Mouse (Mus musculus) hindbrain, embryonic 11.5 days (tissue): ENCODE data around the gene Clstn3. TPM values are rescaled to one million over a fixed set of nuclear protein-coding genes. Genes with fewer than 3 reads are reported as not detected.
"Not testable (repeated sequence)": the region's sequence is repeated elsewhere in the genome, so short reads cannot be mapped to it uniquely, and the experiment has no call there.

Experiments used
- ATAC-seq: fragments of 200-750 bp; cut with Nextera tagmentation; 2 replicates; pipeline ENCODE4 v1.8.0; 2017; ENCODE audit warnings: mild to moderate bottlenecking, moderate TSS enrichment, moderate library complexity; ENCODE audit not compliant: low FRiP score
- DNase-seq: peaks from one replicate; pipeline ENCODE4 v3.0.0-alpha.2; 2015; ENCODE audit warnings: low spot score
- H3K27ac ChIP-seq: fragments of 300-500 bp; sonication (generic); 2 replicates; pipeline ENCODE4 v1.5.1; 2014; ENCODE audit warnings: mild to moderate bottlenecking, low read depth, low read length
- H3K27me3 ChIP-seq: fragments of 300-500 bp; sonication (generic); 2 replicates; pipeline ENCODE4 v1.6.1; 2014; ENCODE audit warnings: mild to moderate bottlenecking, low read length, moderate library complexity, mixed read lengths; ENCODE audit not compliant: control insufficient read depth, insufficient read depth
- H3K36me3 ChIP-seq: fragments of 300-500 bp; sonication (generic); 2 replicates; pipeline ENCODE4 v1.6.1; 2014; ENCODE audit warnings: mild to moderate bottlenecking, low read length, moderate library complexity, mixed read lengths; ENCODE audit not compliant: control insufficient read depth, insufficient read depth
- H3K4me1 ChIP-seq: fragments of 300-500 bp; sonication (generic); replicated peaks from 2 replicates; pipeline ENCODE4 v1.6.1; 2014; ENCODE audit warnings: low read length, mixed read lengths; ENCODE audit not compliant: control insufficient read depth, insufficient read depth
- H3K4me2 ChIP-seq: fragments of 300-500 bp; sonication (generic); replicated peaks from 2 replicates; pipeline ENCODE4 v1.6.1; 2014; ENCODE audit warnings: mild to moderate bottlenecking, low read depth, low read length
- H3K4me3 ChIP-seq: fragments of 300-500 bp; sonication (generic); 2 replicates; pipeline ENCODE4 v1.5.1; 2014; ENCODE audit warnings: low read depth, low read length
- H3K9ac ChIP-seq: fragments of 300-500 bp; sonication (generic); 2 replicates; pipeline ENCODE4 v1.6.1; 2014; ENCODE audit warnings: low read depth, low read length
- H3K9me3 ChIP-seq: fragments of 300-500 bp; sonication (generic); 2 replicates; pipeline ENCODE4 v1.6.1; 2016; ENCODE audit warnings: low read length; ENCODE audit not compliant: control insufficient read depth
- WGBS: fragments of 180-500 bp; shearing (Covaris S2); extraction: QIAGEN DNeasy Blood & Tissue Kit; methylation state at CpG from one replicate; pipeline ENCODE4 v1.1.7; 2014; 5-methylcytosine and 5-hydroxymethylcytosine counted together
- polyA plus RNA-seq: library from polyadenylated mRNA; unstranded; fragments of >200 nt; fragmentation: Nextera tagmentation; extraction: Ambion mirVana; gene quantifications from 2 replicates; pipeline ENCODE4 v1.2.1, GENCODE M21; 2014

Gene Clstn3
- polyA plus RNA-seq, 1 experiment from 2014 or later = 10.2 TPM

DNA sequence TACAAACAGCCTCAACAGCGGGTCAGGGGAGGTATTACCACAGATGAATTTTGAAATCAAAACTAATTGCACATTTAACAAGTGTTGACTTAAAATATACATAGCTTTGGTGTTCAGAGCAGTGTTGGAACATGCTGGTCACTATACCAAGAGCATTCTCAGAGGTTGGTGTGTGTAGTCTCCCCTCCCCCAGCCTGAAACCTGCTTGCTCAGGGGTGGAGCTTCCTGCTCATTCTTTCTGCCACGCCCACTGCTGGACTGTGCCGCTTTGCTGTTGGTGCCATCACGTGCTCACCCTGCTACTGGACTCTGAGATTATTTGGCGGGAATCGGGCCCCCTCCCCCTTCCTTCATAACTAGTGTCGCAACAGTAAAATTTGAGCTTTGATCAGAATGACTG is 39.6 kb downstream of the Clstn3 start:
- not testable (repeated sequence) for H3K4me1 ChIP-seq, H3K27ac ChIP-seq, H3K4me2 ChIP-seq, DNase-seq, H3K9me3 ChIP-seq, H3K4me3 ChIP-seq, ATAC-seq, H3K27me3 ChIP-seq, H3K36me3 ChIP-seq, H3K9ac ChIP-seq
- WGBS = 69% methylated on average over 7 of the region's 7 CpGs

DNA sequence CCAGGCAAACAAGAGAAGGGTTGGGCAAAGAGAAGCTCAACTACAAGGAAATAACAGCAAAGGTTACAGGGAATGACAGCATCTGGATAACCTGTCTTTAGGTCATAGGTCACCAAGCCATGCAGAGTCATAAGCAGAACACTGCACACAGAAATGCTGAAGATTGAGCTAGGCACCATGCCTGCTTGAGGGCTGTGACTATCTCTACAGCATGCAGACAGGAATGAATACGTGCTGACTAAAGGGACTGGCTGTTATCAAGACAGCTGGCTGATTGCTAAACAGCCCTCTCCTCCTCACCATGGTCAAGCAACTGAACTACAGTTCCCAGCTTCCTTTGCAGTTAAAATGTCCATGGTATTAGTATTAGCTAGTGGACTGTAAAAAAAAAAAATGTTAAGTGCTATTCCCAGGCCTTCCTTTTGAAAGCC is 40.5 kb downstream of the Clstn3 start:
- Histone ChIP-seq H3K27me3 (no peaks in the 10 kb centered on the region), H3K4me1 (no peaks in the 10 kb centered on the region), H3K4me2 (no peak overlapping the region), H3K4me3 (no peak overlapping the region), H3K27ac (no peak overlapping the region), H3K9me3 (no peaks in the 10 kb centered on the region; the same call in 1 of the 2 replicates), H3K9ac (no peak overlapping the region), H3K36me3 (no peaks in the 10 kb centered on the region)
- ATAC-seq = no peak
- no peak for DNase-seq
- WGBS = 58% methylated on average over 1 of the region's 1 CpGs

DNA sequence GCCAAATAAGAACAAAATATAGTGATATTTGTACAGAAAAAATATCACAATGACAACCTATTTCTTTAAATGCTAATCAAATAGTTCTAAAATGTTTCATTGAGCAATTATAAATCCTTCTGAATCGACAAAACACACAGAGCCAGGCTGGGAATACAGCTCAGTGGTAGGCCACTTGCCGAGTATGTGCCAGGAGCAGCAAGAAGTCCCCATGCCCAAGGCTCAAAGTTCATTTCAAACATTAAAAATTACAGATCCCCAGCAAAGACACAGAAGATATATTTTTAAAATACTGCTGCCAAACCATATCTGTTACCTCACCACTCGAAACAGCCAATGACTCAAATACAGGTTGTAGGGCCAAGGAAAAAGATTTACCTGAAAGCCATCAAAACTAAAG is 45.9 kb downstream of the Clstn3 start:
- ATAC-seq (no peak), DNase-seq (no peak)
- Histone ChIP-seq H3K4me3 (no peak overlapping the region), H3K36me3 (no peaks in the 10 kb centered on the region), H3K4me1 (no peaks in the 10 kb centered on the region), H3K27ac (no peak overlapping the region), H3K9ac (no peak overlapping the region), H3K4me2 (no peak overlapping the region), H3K27me3 (no peaks in the 10 kb centered on the region), H3K9me3 (no peaks in the 10 kb centered on the region; the same call in 1 of the 2 replicates)
- WGBS = 87% methylated on average over 3 of the region's 3 CpGs

DNA sequence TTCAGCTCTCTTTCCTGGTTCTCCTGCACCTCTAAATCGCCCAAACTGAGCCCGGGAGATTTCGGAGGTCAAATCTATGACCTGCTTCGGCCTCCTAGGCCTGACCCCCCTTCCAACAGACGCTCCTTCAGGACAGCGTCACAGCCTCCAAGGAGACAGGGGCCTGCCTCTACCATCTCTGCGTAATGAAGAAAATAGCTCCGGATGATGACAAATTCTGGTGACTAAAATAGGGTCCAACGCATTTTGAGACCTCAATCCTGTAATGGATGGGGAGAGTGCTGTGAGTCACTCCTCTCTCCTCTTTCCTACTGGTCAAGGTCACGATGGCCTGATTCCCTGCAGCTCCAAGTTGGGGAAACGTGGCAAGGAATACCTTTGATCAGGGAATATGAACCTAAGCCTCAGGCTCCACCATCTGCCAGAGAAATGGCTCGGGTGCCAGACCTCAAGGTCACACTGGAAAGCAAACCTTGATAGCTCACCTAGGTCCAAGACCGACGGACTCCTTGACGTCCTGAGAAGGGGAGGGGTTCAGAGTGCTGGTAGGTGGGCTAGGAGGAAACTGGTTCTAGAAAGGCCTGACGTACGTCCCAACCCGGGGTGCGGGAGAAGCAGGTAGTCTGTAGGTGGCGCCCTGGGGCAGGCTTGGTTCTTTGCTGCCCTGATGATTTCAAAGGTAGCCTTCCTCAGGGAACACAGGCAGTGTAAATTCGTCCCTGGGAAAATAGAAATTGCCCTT is 49.1 kb downstream of the Clstn3 start:
- ATAC-seq (peak; percentile 66), DNase-seq (peak; percentile 73)
- Histone ChIP-seq H3K4me3 (peak overlapping the region; percentile 90), H3K4me1 (no peaks in the 10 kb centered on the region), H3K9me3 (no peaks in the 10 kb centered on the region), H3K9ac (peak overlapping the region; percentile 58), H3K4me2 (peak overlapping the region; percentile 68), H3K27ac (no peak overlapping the region), H3K36me3 (no peaks in the 10 kb centered on the region), H3K27me3 (no peaks in the 10 kb centered on the region)
- 5% methylated on average over 21 of the region's 21 CpGs for WGBS

DNA sequence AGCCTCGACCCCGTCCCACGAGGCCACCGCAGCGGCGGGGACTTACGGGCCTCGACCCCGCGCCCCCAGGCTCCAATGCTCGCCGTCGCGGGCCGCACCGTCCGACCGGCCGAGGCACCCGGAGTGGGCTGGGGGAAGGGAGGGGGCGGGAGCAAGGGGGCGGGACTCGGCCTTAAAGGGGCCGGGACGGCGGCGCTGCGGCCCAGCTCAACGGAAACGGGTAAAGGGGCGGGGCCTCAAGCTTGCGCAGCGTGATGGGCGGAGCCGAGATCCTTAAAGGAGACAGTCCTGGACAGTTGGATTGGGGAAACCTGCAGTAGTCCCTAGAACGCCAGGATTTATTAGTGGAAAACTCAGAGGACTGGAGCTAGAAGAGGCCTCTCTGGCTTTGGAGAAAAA is 49.7 kb downstream of the Clstn3 start, which contains the start of gene Pex5:
Gene Pex5, minus strand, starts transcription at position 141 of the 399 bp plus-strand sequence.
- no peaks in the 10 kb centered on the region for H3K27me3 ChIP-seq
- DNase-seq (peak; percentile 95), ATAC-seq (peak; percentile 95)
- peak within 1 kb of the TSS; percentile 62 for H3K27ac ChIP-seq
- peak within 1 kb of the TSS; percentile 83 for H3K9ac ChIP-seq
- no peaks in the 10 kb centered on the region for H3K9me3 ChIP-seq
- no peaks in the 10 kb centered on the region for H3K4me1 ChIP-seq
- H3K4me2 ChIP-seq = peak within 1 kb of the TSS; percentile 68
- WGBS = 0% methylated on average over 33 of the region's 36 CpGs
- peak within 1 kb of the TSS; percentile 90 for H3K4me3 ChIP-seq
- H3K36me3 ChIP-seq = no peaks in the 10 kb centered on the region

DNA sequence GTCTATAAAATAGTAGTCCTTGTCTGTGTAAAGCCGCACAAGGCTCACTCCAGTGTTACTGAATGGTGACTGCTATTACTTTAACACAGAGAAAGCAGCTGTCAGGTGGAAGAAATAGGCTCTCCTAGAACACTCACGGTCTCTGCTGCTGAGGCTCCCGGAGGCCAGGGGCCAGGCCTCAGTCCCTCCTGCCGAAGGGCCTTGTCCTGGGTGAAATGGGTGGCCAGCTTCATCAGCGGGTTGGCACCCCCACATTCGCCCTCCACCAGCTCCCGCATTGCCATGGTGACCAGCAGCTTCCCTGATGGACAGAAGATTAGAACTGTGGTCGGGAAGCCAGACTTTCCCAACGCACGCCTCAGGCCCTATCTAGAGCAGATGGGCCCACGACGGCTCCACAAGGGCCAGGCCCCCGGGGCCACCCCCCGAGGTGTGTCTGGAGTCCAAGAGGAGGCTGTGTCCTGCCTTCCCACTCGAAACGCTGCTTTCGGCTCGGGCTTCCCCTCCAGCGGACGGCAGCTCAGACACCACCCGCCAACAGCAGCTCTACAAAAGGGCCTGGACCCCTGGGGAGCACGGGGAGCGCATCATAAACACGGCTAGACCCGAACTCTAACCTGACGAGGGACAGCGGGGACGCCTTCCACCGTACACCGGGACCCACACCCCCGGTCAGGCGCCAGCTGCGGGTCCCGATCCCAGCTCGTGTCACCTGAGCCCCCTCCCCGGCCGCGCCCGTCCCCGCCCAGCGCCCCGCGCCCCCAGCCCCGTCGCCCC is 50.3 kb downstream of the Clstn3 start:
- Histone ChIP-seq H3K27ac (peak overlapping the region; percentile 62), H3K36me3 (no peaks in the 10 kb centered on the region), H3K4me1 (no peaks in the 10 kb centered on the region), H3K9ac (peak overlapping the region; percentile 83), H3K9me3 (no peaks in the 10 kb centered on the region), H3K27me3 (no peaks in the 10 kb centered on the region), H3K4me3 (peak overlapping the region; percentile 90), H3K4me2 (peak overlapping the region; percentile 68)
- peak; percentile 66 for ATAC-seq
- peak; percentile 63 for DNase-seq
- WGBS = 3% methylated on average over 33 of the region's 45 CpGs

DNA sequence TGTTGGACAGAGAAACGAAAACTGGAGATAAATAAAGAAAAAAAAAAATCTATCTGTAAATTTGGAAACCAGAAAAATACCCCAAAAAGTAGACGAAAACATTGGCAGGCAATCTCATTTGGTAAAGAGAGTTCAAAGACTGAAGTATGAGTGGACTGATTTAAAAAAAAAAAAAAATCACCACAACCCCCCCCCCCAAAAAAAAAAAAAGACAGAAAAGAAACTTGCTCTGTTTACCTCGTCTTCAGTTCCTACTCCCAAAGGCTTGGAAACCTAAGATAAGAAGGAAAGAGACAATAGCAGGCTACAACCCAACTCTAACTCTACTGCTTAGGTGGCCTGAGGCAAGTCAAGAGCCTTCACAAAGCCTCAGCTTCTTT is 50.8 kb downstream of the Clstn3 start:
- H3K4me1 ChIP-seq = no peaks in the 10 kb centered on the region
- 72% methylated on average over 3 of the region's 3 CpGs for WGBS
- no peak for DNase-seq
- no peaks in the 10 kb centered on the region for H3K27me3 ChIP-seq
- ATAC-seq = no peak
- no peaks in the 10 kb centered on the region for H3K36me3 ChIP-seq
- peak overlapping the region; percentile 90 for H3K4me3 ChIP-seq
- no peaks in the 10 kb centered on the region for H3K9me3 ChIP-seq
- peak overlapping the region; percentile 68 for H3K4me2 ChIP-seq
- peak overlapping the region; percentile 83 for H3K9ac ChIP-seq
- H3K27ac ChIP-seq = peak overlapping the region; percentile 62; the same call in 1 of the 2 replicates

DNA sequence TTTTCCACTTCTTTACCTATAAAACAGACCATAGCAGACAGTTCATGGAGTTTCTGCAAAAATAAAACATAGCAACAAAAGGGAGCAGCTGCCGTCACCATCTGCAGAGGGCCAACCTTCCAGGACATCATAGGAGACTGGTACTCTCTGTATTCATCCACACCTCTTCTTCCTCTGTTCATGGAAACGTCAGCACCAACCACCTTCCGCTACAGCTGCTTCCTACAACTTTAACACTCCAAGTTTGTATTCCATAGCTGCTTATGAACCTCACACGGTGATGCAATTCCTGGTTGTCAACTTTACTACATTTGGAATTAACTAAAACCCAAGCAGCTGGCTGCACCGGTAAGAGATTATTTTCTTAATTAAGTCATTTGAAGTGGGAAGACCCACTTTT is 56.2 kb downstream of the Clstn3 start:
- Histone ChIP-seq H3K4me2 (no peak overlapping the region), H3K4me3 (no peak overlapping the region), H3K9ac (no peak overlapping the region), H3K27me3 (no peaks in the 10 kb centered on the region), H3K27ac (no peak overlapping the region), H3K9me3 (no peaks in the 10 kb centered on the region), H3K4me1 (no peaks in the 10 kb centered on the region), H3K36me3 (peaks cover 10% of the 10 kb centered on the region)
- DNase-seq = no peak
- 89% methylated on average over 5 of the region's 5 CpGs for WGBS
- ATAC-seq = no peak
